Mouse (Mus musculus) megakaryocyte, embryonic 14.5 days (primary cell): ENCODE measurements at regions not wholly inside any gene's neighbourhood (a gene's known extent, or its start where the extent isn't known, plus 50 kb on each side); places are given as distances from the start of the nearest gene placed in this dataset.

Source experiments
- FLI1 ChIP-seq: IDR thresholded peaks from 2 replicates; pipeline ENCODE4 v1.6.1; 2012; ENCODE audit warnings: low read length, inconsistent platforms, mixed read lengths
- GATA1 ChIP-seq: IDR thresholded peaks from 3 replicates; pipeline ENCODE4 v1.6.1; 2012; ENCODE audit warnings: mixed read lengths, low read length, inconsistent platforms, borderline replicate concordance

DNA sequence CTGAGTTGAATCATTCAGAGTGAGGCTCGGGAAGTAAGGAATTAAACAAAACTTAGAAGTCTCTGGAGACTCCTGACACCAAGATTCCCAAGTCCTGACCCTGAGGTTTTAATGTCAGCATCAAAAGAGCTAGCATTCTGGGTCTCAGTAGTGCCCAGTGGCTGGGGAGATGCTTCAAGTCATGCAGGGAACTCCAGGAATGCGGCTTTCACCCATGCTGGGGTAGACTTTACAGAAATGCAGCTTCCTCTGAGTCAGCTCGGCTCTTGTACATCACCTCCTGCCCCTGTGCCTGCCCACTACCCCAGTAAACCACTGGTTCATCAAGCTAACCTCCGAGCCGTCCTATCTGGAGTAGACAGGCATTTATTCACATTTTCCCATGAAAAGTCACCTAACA is 269.5 kb downstream of the Eipr1 start:
- TF ChIP-seq GATA1 (no peak), FLI1 (no peak)
